15 mouse cellular contexts compared by ENCODE assay signal in genomic region chr13:94097667-94098066, GRCm38 (mm10). TPM values are rescaled to one million over a fixed set of nuclear protein-coding genes. Genes with fewer than 3 reads are reported as not detected.
"Had no signal": no experiment of that assay in that cellular context is flagged by ENCODE, and none has a peak within 500 bp of the region (broad histone marks: within the 10 kb centered on the region; RNA-seq: fewer than 3 reads in every experiment).

No protein-coding gene starts in this region.

- H3K36me3 ChIP-seq: limb, embryonic 13.5 days; liver, embryonic 15.5 days; midbrain, embryonic 10.5 days; midbrain, embryonic 13.5 days had no signal

- H3K4me2 ChIP-seq: limb, embryonic 13.5 days; liver, embryonic 15.5 days; lung, embryonic 14.5 days; midbrain, embryonic 13.5 days had no signal

- H3K27me3 ChIP-seq: limb, embryonic 13.5 days; liver, embryonic 15.5 days; midbrain, embryonic 13.5 days had no signal

- H3K9me3 ChIP-seq: limb, embryonic 10.5 days; limb, embryonic 13.5 days; liver, embryonic 15.5 days; megakaryocyte, embryonic 14.5 days; midbrain, embryonic 10.5 days; midbrain, embryonic 13.5 days had no signal

- H3K4me1 ChIP-seq: midbrain, embryonic 13.5 days had no signal

- DNase-seq: kidney, adult 18-20 months; kidney, adult 9 months; kidney, postnatal 14 days; kidney, postnatal 4 days; liver; lung, embryonic 14.5 days; thymus, postnatal 25 days had no signal

- H3K27ac ChIP-seq: limb, embryonic 10.5 days; limb, embryonic 13.5 days; liver, embryonic 15.5 days; midbrain, embryonic 10.5 days; midbrain, embryonic 13.5 days had no signal

- ATAC-seq: midbrain, embryonic 13.5 days; midbrain, embryonic 16.5 days had no signal

- H3K9ac ChIP-seq: limb, embryonic 13.5 days; liver, embryonic 15.5 days; lung, embryonic 14.5 days; midbrain, embryonic 13.5 days had no signal

- H3K4me3 ChIP-seq: limb, embryonic 10.5 days; limb, embryonic 13.5 days; liver, embryonic 15.5 days; midbrain, embryonic 10.5 days; midbrain, embryonic 13.5 days had no signal

RNA-seq across cellular contexts. Expression of gene Lhfpl2, which starts 40.1 kb away (rescaled TPM):
- total RNA-seq: monocyte, adult 5-6 weeks had no signal
